In genomic region chr5:23551687-23552086, GRCm38 (mm10) we compare ENCODE assay signal across 15 mouse cellular contexts.
DNase-seq lines count a peak whose midpoint lies in the region; ATAC-seq and TF ChIP-seq lines count a peak whose summit lies in the region.
"Had no signal": no experiment of that assay in that cellular context is flagged by ENCODE, and none has a peak within 500 bp of the region (broad histone marks: within the 10 kb centered on the region; RNA-seq: fewer than 3 reads in every experiment).

No protein-coding gene starts in this region.

- H3K4me1 ChIP-seq in liver, embryonic 16.5 days (ENCODE audit: control insufficient read depth, low read depth, low read length), result peaks cover 13% of the 10 kb centered on the region
- H3K4me1 ChIP-seq in liver, embryonic 11.5 days (replicated peaks; ENCODE audit: control insufficient read depth, insufficient read depth, low read length), result no peaks in the 10 kb centered on the region
- H3K4me1 ChIP-seq in stomach, embryonic 16.5 days (ENCODE audit: control insufficient read depth, insufficient read depth, low read length), result no peaks in the 10 kb centered on the region
- no peaks in the 10 kb centered on the region for H3K4me1 ChIP-seq in forebrain, postnatal 0 days (ENCODE audit: insufficient read depth)
- no peaks in the 10 kb centered on the region for H3K4me1 ChIP-seq in forebrain, embryonic 11.5 days (replicated peaks; ENCODE audit: control insufficient read depth, insufficient read depth, low read length)
- H3K4me1 ChIP-seq: limb, embryonic 12.5 days; neural tube, embryonic 13.5 days had no signal

- H3K27ac ChIP-seq in liver, embryonic 16.5 days (ENCODE audit: low read length), result no peak overlapping the region
- no peak overlapping the region for H3K27ac ChIP-seq in liver, embryonic 11.5 days (ENCODE audit: low read depth, low read length)
- H3K27ac ChIP-seq in stomach, embryonic 16.5 days (ENCODE audit: low read length), result no peak overlapping the region
- no peak overlapping the region for H3K27ac ChIP-seq in forebrain, postnatal 0 days (ENCODE audit: low read depth, low read length)
- H3K27ac ChIP-seq in forebrain, embryonic 11.5 days (ENCODE audit: low read depth, low read length), result no peak overlapping the region
- H3K27ac ChIP-seq: heart, embryonic 13.5 days; layer of hippocampus, adult 2 months; limb, embryonic 12.5 days; neural tube, embryonic 13.5 days had no signal

- no peaks in the 10 kb centered on the region for H3K36me3 ChIP-seq in liver, embryonic 16.5 days (ENCODE audit: control insufficient read depth, insufficient read depth)
- no peaks in the 10 kb centered on the region for H3K36me3 ChIP-seq in liver, embryonic 11.5 days (ENCODE audit: control insufficient read depth, insufficient read depth, low read length)
- no peaks in the 10 kb centered on the region for H3K36me3 ChIP-seq in stomach, embryonic 16.5 days (ENCODE audit: control insufficient read depth, insufficient read depth, low read length)
- H3K36me3 ChIP-seq in forebrain, postnatal 0 days (ENCODE audit: insufficient read depth), result peaks cover 3% of the 10 kb centered on the region; the same call in 1 of the 2 replicates
- H3K36me3 ChIP-seq in forebrain, embryonic 11.5 days (ENCODE audit: control insufficient read depth, insufficient read depth, low read length), result no peaks in the 10 kb centered on the region

- DNase-seq in liver, embryonic 11.5 days (ENCODE audit: low spot score), result no peak
- peak; percentile 38 for DNase-seq in gonadal fat pad, adult 2 months (ENCODE audit: low read depth)
- peak; percentile 29 for DNase-seq in large intestine, adult 2 months (ENCODE audit: low read depth, low spot score)
- no peak for DNase-seq in forebrain, postnatal 0 days
- DNase-seq in forebrain, embryonic 11.5 days (ENCODE audit: low spot score), result no peak
- DNase-seq: cerebellum, adult 2 months; kidney, adult 11 months; right cerebral cortex, postnatal 25 days; thymus, adult 18-20 months had no signal

- H3K27me3 ChIP-seq in liver, embryonic 16.5 days (ENCODE audit: control insufficient read depth, insufficient read depth, low read depth, low read length), result no peaks in the 10 kb centered on the region
- H3K27me3 ChIP-seq in liver, embryonic 11.5 days (replicated peaks; ENCODE audit: control insufficient read depth, insufficient read depth, low read length), result no peaks in the 10 kb centered on the region
- H3K27me3 ChIP-seq in stomach, embryonic 16.5 days (ENCODE audit: control insufficient read depth, insufficient read depth, low read length), result no peaks in the 10 kb centered on the region
- H3K27me3 ChIP-seq in forebrain, postnatal 0 days (ENCODE audit: insufficient read depth, low read length), result no peaks in the 10 kb centered on the region
- no peaks in the 10 kb centered on the region for H3K27me3 ChIP-seq in forebrain, embryonic 11.5 days (ENCODE audit: control insufficient read depth, insufficient read depth, low read length)
- H3K27me3 ChIP-seq: heart, embryonic 13.5 days; limb, embryonic 12.5 days; neural tube, embryonic 13.5 days had no signal

- no peaks in the 10 kb centered on the region for H3K9me3 ChIP-seq in liver, embryonic 16.5 days (replicated peaks; ENCODE audit: control insufficient read depth, low read length)
- H3K9me3 ChIP-seq in liver, embryonic 11.5 days (ENCODE audit: control insufficient read depth, low read length), result no peaks in the 10 kb centered on the region
- H3K9me3 ChIP-seq in stomach, embryonic 16.5 days (replicated peaks; ENCODE audit: control insufficient read depth, low read length), result no peaks in the 10 kb centered on the region
- H3K9me3 ChIP-seq in forebrain, postnatal 0 days (ENCODE audit: low read length), result no peaks in the 10 kb centered on the region
- no peaks in the 10 kb centered on the region for H3K9me3 ChIP-seq in forebrain, embryonic 11.5 days (ENCODE audit: control insufficient read depth, low read length)
- H3K9me3 ChIP-seq: heart, embryonic 13.5 days; limb, embryonic 12.5 days; neural tube, embryonic 13.5 days had no signal

- H3K4me2 ChIP-seq in liver, embryonic 16.5 days (ENCODE audit: low read depth, low read length), result no peak overlapping the region
- H3K4me2 ChIP-seq in liver, embryonic 11.5 days, result no peak overlapping the region
- H3K4me2 ChIP-seq in stomach, embryonic 16.5 days (ENCODE audit: low read depth, low read length), result no peak overlapping the region
- H3K4me2 ChIP-seq in forebrain, postnatal 0 days (ENCODE audit: low read depth), result no peak overlapping the region
- no peak overlapping the region for H3K4me2 ChIP-seq in forebrain, embryonic 11.5 days (ENCODE audit: low read depth, low read length, severe bottlenecking)
- H3K4me2 ChIP-seq: heart, embryonic 13.5 days; limb, embryonic 12.5 days; neural tube, embryonic 13.5 days had no signal

- no peak overlapping the region for H3K4me3 ChIP-seq in liver, embryonic 16.5 days (ENCODE audit: low read depth, low read length)
- H3K4me3 ChIP-seq in liver, embryonic 11.5 days (ENCODE audit: low read depth, low read length), result no peak overlapping the region
- no peak overlapping the region for H3K4me3 ChIP-seq in stomach, embryonic 16.5 days (replicated peaks; ENCODE audit: low read length)
- no peak overlapping the region for H3K4me3 ChIP-seq in forebrain, postnatal 0 days (ENCODE audit: low read depth, low read length)
- H3K4me3 ChIP-seq in forebrain, embryonic 11.5 days (ENCODE audit: low read depth, low read length), result no peak overlapping the region
- H3K4me3 ChIP-seq: heart, embryonic 13.5 days; layer of hippocampus, adult 2 months; limb, embryonic 12.5 days; neural tube, embryonic 13.5 days had no signal

- TF ChIP-seq CTCF in forebrain, postnatal 0 days (IDR thresholded peaks at IDR 0.05; ENCODE audit: low read depth), result no peak

- ATAC-seq in liver, embryonic 16.5 days (ENCODE audit: low read depth), result 0 out of 2 replicates have a peak, but pooled peaks have one; percentile 20
- ATAC-seq in liver, embryonic 11.5 days (replicated peaks; ENCODE audit: low FRiP score), result no peak
- peak; percentile 37; the same call in 1 of the 2 replicates for ATAC-seq in stomach, embryonic 16.5 days (ENCODE audit: insufficient read depth, low FRiP score)
- no peak for ATAC-seq in forebrain, postnatal 0 days
- ATAC-seq in forebrain, embryonic 11.5 days (replicated peaks; ENCODE audit: low FRiP score), result no peak

- 63% methylated on average over 5 of the region's 5 CpGs for WGBS in liver, embryonic 16.5 days (ENCODE audit: insufficient replicate concordance)
- 76% methylated on average over 5 of the region's 5 CpGs for WGBS in liver, embryonic 11.5 days
- 26% methylated on average over 5 of the region's 5 CpGs for WGBS in large intestine, adult 2 months
- WGBS in stomach, embryonic 16.5 days, result 74% methylated on average over 5 of the region's 5 CpGs
- 86% methylated on average over 5 of the region's 5 CpGs for WGBS in forebrain, postnatal 0 days
- 88% methylated on average over 5 of the region's 5 CpGs for WGBS in forebrain, embryonic 11.5 days

- H3K9ac ChIP-seq in liver, embryonic 16.5 days (ENCODE audit: low read depth, low read length), result no peak overlapping the region
- no peak overlapping the region for H3K9ac ChIP-seq in liver, embryonic 11.5 days (ENCODE audit: low read depth, low read length)
- no peak overlapping the region for H3K9ac ChIP-seq in stomach, embryonic 16.5 days (ENCODE audit: low read length)
- H3K9ac ChIP-seq in forebrain, postnatal 0 days, result no peak overlapping the region
- H3K9ac ChIP-seq in forebrain, embryonic 11.5 days (ENCODE audit: low read length), result no peak overlapping the region
- H3K9ac ChIP-seq: heart, embryonic 13.5 days; limb, embryonic 12.5 days; neural tube, embryonic 13.5 days had no signal

Comparison
In these comparisons a context has a peak if more than half of its experiments do, and no peak if none do; other contexts are left out.
1. ATAC-seq: peak in liver, embryonic 16.5 days (single experiment) and stomach, embryonic 16.5 days (single experiment); none in liver, embryonic 11.5 days (single experiment), forebrain, postnatal 0 days (single experiment) and forebrain, embryonic 11.5 days (single experiment).
2. DNase-seq: peak in gonadal fat pad, adult 2 months (single experiment) and large intestine, adult 2 months (single experiment); none in liver, embryonic 11.5 days (single experiment), forebrain, postnatal 0 days (single experiment) and forebrain, embryonic 11.5 days (single experiment).